Mouse (Mus musculus) neural tube, embryonic 10.5 days (tissue): Measurements from ENCODE around the gene Pde5a.
A peak's percentile ranks its signal among the peaks of the same experiment; 100 is the strongest.

Source experiments
- DNase-seq: peaks from one replicate; pipeline ENCODE4 v3.0.0-alpha.2; 2017; ENCODE audit warnings: low spot score; ENCODE audit errors: extremely low spot score

The Pde5a gene

DNA sequence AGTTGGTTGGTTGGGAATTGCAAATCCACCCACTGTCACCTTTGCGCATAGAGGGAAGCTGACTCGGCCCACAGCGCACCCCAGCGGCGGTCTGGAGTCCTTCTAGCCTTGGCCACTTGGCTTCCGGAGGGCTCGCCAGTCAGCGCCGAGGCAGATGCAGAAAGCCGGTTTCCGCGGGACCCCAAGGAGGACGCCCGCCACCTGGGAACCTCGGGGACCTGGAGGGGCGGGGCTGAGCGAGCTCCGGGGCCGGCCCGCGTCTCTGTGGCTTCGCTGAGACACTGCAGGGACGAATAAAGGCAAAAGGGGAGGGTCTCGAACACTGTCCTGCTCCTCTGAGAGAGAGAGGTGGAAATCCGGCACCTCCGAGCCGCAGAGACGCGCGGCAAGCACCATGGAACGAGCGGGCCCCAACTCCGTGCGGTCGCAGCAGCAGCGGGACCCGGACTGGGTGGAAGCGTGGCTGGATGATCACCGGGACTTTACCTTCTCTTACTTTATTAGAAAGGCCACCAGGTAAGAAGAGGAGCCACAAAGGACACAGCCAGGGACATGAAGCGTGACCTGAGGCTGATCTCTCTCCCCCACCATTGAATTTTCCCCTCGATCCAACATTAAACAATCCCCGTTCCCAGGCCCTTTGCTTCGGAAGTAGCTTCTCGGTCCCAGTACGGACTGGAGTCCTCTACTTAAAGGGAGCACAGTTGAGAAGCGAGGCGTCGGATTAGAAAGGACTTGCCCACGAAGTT, at the start of gene Pde5a:
TSS of gene Pde5a (plus strand) at position 96 of the 749 bp plus-strand sequence.
- peak; percentile 89 for DNase-seq

DNA sequence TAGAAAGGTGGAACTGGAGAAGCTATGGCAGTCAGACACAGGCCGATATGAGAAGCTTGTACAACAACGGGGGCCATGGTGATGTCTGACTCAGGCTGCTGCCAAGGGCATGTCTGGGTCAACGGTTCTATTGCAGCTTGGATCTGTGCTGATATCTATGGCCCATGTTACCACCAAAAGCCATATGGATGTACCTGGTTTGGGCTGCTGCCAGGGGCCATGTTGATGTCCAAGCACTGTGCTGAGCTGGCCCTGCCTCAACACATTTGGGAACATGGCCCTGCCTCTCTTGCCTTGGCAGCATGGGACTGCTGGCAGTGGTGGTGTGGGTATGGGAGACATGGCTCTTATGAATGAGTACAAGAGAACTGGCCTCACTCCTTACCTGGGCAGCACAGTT, 47.9 kb upstream of the Pde5a start:
- DNase-seq, result no peak

DNA sequence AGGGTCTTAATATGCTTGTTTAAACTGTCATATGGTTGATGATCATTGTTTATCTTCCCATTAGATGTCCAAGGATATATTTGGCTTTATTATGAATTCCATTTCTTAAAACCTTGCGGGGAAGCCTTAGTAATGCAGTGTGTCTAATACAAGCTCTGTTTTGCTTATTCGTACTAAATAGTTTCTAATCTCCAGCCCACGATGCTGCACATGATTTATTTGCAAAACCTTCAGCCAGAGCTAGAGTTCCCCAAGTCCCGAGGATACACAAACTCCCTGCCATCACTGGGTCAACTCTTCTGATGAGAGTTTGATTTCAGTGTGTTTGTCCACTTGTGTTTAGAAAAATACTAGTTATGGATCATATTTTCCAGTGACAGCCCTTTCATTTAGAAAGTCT, 46.4 kb upstream of the Pde5a start:
- DNase-seq, result no peak

DNA sequence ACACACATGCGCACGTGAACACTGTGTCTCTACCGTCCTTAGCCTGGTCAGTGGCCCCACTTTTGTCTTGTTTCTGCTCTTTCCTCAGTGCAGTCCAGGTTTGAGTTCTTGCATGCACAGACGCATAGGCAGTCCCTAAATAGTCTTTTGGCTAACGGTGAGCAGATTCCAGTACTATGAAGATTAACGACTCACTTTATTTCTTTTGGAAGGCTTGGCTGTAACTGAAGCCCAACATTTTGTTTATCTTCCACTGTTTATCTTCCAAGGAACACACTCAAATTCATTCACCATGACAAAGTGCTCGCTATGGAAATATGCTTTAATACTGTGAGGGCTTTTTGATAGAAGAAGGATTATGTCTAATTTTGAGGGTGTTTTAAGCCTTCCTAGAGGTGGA, 43.9 kb upstream of the Pde5a start:
- DNase-seq, result no peak

DNA sequence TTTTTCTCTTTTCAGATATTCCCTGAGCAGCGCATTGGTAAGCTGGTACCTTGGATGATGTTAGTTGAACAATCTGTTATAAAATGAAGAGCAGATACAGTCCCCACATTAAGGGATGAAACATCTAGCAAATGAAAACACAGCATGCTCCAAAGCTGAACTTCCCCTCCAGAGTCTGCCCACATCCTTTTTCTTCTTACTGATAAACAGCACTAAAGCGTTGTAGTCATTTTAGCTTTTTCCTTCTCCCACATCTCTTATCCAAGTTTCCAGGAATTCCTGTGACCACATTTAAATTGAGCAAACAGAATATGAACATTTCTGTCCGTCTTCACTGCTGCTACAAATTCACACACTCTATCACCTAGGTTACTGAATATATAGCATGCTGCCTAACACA, 35.7 kb upstream of the Pde5a start:
- DNase-seq, result no peak

DNA sequence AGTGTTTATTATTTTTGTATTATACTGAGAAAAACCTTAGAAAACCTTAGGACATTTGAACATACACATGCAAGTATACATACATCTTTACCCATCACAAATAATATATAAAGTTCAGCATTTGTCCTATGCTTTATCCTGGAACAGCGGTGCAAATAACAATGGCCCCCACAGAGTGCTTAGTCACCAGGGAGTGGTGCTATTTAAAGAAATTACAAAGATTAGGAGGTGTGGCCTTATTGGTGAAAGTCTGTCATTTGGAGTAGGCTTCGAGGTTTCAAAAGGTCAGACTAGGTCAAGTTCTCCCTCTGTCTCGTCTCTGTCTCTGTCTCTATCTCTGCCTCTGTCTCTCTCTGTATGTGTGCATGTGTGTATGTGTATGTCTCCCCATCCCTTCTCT, 32.9 kb upstream of the Pde5a start:
- no peak for DNase-seq

DNA sequence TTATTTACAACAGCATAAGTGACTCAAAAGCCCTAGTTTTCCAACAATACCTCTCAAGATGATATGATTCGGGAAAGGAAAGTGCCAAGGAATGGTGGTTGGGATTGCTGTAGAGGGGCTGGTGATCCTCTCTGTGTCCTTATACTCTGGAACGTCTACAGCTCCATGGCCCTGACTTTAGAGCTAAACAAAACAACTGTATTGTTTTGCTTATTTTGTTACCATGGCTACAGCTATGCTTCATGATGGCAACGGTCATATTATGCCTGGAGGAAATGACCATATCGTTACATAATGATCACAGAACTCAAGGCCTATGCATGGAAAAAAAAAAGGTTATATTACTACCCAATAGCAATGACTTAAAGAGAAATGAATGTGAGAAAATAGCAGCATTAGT, 32.1 kb upstream of the Pde5a start:
- DNase-seq, result no peak

DNA sequence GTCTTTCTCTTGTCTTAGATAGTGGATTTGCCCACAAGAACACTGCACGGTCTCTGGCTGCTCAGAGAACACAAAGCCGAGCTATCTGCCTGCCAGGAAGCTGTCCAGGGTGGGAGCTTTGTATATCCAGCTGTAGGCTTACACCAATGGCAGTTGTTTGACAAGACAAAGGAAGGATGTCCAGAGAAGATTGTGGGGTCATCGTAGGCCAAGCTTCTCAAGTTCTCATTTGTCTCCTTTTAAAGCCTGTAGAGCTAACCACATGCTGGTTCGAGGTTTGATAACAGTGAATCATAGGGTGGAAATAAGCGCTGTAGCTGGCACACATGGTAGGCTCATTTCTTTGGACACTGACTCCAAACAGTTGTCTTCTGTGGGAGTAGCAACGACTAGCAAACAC, 24.5 kb upstream of the Pde5a start:
- no peak for DNase-seq

DNA sequence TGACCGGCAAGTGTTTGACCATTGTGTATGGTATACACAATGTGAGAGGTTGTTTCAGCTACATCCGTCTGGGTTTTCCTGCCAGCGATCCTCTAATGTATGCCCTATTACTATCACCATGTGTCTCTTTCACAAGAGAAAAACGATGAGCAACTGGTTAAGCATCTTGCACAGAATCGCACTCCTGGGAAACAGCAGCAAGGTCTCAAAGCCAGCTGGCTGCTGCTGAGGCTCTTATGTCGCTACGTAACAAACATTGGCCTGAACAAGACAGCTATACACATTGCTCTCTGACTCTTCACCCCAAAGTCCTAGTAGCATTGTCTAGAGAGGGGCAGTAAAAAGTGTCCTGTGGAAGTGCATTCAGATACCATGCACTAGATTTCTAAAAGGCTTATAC, 23.5 kb upstream of the Pde5a start:
- no peak for DNase-seq

DNA sequence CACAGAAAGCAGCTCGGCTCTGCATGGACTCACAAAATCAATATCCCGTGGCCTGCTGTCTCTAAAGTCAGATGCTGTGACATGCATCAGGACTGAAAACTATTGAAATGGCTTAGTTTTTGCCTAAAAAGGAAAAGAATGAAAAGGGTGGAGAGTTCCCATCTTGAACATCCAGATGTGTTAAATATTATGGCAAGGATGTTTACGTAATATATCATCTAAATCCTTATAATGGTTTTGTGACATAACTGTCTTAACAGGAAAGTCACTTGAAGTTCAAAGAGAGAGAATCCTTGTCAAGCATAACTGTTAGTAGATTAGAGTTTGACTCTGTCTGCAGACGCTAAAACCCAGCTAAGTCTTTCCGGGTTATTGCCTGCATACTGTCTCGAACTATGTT, 20.3 kb upstream of the Pde5a start:
- DNase-seq, result no peak

DNA sequence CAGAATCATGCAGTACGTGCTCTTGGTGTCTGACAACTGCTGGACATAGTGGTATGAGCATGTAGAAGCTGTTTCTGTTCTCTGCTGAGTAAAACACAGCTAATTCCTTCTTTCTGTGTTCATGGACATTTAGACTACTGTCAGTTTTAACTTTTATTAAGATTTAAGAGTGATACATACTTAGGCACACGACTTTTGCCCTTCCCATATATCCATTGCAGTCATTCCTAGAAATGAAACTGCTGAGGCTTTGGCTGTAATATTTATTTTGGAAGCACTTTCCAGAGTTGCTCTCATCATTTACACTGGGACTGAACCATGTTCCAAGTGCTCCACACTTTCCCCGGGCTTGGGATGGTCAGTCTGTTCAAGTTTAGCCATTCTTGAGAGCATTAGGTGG, 18.6 kb upstream of the Pde5a start:
- no peak for DNase-seq

DNA sequence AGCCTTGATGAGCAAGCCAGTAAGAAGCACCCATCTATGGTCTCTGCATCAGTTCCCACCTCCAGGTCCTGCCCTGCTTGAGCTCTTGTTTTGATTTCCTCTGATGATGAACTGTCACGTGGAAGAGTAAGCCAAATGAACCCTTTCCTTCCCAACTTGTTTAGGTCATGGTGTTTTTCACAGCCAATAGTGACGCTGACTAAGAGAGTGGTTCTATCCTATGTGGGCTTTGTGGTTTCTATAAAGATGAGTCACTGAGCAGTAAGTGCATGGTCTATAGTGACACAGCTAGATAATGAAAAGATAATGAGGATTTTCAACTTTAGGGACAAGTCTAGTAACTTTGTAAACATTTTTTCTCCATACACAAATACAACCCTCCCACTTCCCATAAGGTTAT, 10.1 kb upstream of the Pde5a start:
- no peak for DNase-seq

DNA sequence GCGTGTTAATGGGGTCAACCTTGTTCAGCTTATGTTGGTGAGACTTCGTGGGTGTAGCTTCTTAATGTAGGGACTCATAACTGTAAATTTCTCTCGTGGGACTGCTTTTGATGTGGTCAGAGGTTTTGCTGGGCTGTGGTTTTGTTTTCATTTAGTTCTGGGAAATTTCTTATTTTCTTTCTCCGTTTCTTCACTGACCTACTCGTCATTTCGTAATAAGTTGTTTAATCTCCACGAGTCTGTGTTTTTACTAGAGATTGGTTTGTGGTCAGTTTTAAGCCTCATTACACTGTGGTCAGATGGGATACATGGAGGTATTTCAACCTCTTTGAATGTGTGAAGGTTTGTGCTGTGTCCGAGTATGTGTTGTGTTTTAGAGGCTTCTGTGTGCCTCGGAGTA, 7.2 kb upstream of the Pde5a start:
- no peak for DNase-seq

DNA sequence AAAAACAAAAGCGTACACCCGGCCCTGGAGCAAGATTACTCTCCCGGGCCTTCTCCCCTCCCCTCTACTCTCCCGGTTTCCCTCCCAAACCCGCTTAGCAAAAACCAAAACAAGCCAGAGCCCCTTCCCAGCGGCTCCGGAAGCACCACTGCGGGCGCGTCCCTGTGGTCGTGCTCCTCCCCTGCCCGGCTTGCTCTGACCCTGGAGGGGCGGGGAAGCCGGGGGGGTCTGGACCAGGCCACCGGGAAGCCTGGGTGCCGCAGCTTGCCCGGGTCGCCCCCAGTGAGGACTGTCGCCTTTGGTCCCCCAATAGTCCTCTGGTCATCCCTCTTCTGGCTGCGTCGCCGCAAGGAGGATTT, 833 bp downstream of the Pde5a start:
- no peak for DNase-seq

DNA sequence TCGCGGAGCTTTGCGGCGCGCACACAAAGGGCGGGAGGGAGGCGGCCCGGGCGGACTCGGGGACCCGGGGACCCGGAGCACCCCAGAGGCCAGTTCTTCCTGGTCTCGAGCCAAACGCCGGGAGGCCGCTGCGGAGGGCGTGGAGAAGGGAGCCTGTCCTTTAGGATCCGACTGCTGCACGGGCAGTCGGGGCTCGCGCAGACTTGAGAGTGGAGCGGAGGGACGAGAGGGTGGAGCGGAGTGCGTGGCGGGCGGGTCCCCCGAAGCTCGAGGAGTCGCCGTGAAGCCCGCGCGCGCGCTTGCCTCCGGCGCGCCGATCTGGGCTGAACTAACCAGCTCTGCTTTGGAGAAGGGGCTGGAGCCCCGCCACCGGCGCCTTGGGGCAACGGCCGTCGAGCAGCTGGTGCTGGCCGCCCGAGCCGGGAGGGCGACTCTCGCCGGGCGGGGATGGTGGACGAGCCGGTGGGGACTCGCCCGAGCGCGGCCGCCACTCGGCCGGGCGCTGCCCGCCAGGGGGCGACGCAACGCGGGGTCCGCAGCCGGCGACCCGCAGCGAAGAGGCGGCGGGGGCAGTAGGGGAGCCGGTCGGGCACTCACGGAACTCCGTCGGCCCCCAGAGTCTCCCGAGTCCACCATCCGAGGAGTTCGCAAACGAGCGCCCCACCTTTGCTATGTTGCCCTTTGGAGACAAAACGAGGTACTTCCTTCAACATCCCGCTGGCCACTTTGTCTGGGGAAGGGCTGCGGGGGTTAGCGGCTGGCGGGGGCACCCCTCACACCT, 1.4 kb downstream of the Pde5a start:
- DNase-seq, result peak; percentile 88

DNA sequence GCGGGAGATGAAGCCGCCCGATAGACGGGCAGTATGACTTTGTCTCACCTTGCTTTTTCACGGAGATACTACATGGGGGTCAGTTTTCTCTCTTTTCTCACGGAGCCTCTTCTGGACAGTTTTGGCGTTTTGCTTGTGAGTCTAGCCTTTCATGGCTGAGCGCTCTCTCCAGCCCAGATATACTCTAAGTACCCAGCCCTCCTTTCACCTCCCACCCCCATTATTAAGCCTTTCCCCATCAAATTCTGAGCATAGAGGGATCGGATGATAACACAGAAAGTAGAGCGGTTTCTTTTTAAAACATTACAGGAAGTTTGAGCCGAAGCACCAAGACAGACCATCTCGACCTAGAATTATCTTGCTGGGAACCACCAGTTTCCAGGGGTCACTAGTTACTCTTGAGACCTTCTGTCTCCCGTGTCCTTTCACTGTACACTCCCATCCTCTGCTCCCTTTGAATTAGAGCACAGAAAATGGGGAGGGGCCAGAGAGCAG, 2.0 kb downstream of the Pde5a start:
- DNase-seq, result no peak

DNA sequence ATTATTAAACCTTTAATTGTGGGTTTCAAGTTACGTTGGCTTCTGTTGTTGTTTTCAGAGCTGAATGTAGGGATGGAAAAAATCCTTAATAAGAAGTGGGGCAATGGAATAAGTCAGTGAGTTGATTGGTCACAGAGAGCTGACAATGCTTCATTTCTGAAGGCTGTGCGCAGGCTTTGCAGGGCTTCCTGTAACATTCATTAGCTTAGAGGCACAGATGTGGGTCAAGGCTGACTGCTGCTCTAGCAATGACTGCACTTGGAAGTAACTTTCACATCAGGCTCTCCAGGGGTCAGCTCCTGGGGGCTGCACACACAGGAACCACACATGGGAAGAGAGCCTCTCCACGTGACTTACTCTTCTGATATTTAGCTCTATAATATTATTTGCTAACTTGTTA, 5.1 kb downstream of the Pde5a start:
- no peak for DNase-seq

DNA sequence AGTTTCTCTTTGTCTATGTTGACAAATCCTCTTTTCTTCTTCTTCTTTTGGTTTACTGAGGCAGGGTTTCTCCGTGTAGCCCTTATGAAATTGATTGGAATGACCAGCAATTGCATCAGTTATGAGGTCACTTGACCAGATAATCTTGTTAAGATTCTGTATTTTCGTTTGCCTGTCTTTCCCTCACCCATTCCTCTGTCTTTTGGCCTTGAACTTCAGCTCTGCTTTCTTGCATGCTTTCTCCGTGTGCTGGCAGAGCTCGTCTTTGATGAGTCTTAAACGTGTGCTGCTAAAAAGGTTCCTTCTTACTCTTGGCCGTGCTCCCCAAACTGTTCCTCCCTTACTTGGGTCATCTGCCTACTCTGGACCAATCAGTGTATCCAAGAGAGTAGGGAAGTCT, 5.6 kb downstream of the Pde5a start:
- no peak for DNase-seq

DNA sequence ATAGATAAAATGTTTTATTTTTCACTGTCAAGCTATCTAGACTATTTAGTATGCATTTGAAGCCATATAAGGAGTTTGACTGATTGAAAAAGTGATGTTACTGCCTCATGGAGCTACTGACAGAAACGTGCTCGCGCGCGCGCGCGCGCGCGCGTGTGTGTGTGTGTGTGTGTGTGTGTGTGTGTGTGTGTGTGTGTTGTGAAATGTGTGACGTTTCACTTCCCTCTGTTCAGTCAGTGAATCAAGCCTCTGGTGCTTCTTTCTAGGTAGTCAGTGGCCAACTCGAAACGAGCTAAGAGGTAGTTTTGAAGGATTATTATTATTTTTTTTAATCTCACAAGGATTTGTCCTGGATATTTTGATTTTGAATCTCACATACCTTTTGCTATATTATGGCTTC, 10.7 kb downstream of the Pde5a start:
- DNase-seq, result no peak

DNA sequence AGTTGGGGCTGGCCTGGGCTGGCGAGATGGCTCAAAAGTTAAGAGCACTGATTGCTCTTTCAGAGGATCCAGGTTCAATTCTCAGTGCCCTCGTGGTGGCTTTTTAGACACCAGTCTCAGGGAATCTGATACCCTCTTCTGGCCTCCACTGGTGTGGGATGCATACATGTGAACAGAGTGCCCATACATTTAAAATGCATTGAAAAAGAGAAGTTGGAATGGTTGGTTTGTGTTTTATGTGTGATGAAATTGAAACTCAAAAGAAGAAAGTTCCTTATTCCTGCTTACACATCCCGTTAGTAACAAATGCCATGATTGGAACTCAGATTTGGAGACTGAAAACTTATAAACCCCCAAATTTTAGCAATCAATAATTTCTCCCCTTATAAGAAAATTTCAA, 15.5 kb downstream of the Pde5a start:
- DNase-seq, result no peak

DNA sequence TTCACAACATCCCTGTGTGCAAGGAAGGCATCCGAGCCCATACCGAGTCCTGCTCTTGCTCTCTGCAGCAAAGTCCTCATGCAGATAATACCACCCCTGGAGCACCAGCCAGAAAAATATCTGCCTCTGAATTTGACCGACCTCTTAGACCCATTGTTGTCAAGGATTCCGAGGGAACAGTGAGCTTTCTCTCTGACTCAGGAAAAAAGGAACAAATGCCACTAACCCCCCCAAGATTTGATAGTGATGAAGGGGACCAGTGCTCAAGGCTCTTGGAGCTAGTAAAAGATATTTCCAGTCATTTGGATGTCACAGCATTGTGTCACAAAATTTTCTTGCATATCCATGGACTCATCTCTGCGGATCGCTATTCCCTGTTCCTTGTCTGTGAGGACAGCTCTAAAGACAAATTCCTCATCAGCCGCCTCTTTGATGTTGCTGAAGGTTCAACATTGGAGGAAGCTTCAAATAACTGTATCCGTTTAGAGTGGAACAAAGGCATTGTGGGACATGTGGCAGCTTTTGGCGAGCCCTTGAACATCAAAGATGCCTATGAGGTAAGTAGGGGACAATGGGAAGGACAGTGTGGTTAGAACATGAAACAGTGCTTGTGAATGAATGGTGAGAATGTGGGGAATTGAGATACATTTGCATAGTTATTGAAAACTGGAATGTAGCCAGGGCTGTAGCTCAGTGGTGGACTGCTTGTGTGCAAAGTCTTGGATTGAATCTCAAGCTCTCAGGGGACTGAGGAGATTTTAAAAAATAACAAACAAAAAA, 19.4 kb downstream of the Pde5a start:
- no peak for DNase-seq

DNA sequence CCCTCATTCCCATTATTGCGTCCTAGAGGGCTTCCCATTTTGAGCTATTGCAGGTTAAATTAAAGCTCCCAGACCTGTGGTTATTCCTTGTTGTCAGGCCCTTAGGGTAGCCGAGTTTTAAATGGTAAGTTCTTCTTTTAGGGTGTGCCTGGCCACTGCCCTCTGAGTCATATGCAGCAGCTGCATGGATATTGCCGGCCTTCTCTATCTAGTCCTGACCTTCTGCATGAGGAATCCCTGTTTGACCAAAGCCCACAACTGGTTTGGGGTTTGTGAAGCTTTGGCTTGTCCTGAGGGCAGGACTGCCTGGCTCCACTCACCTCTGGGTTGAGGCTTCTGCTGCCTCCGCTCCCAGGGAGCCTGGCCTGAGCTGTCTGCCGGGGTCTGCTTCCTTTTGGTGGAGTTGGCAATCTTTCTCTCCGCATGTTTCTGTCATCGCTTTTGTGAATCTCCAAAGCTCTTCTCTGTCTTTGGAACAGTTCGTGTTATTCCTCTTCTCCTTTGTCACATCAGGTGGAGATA, 34.6 kb downstream of the Pde5a start:
- DNase-seq, result no peak
